Mouse (Mus musculus) naive thymus-derived CD4-positive, alpha-beta T cell, adult 2 months (primary cell): ENCODE data around the gene Yaf2.

Experiments used
- DNase-seq: peaks from one replicate; pipeline ENCODE4 v3.0.0-alpha.2; 2011; ENCODE audit warnings: low read depth

The Yaf2 gene

DNA sequence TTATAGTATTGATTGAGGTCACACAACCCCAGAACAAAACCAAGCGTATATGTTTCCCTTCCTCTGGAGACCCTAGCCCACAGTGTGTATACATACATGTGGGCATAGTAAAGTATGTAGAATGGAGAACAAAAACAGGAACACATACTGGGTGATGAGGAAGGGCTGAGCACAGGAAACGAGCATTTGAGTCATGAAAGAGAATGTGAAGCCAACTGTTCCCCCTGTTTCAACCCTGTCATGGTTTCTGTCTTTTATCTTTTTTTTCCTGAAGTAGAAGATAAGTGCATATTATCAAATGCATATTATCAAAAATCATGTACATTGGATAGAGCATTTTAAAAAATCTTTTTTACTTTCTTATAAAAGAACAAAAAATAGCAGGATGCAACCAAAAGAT, 49.1 kb downstream of the Yaf2 start:
- no peak for DNase-seq

DNA sequence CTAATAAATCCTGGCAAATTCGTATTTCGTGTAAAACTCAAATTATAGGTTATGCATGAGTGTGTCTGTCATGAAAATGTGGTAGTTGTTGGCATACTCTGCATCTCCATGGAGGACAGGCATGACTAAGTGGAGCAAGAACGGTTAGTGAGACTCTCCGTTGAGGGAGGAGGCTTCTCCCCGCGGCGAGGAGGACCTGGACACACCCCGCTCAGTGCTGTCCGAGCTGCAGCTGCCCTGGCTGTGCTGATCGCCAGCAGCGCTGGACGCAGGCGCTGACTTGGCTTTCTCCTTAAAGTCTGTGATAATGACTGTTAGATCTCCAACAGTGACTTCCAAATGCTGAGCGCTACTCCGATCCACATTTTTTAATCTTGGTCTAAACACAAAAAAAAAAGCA, 51.5 kb downstream of the Yaf2 start:
- no peak for DNase-seq

DNA sequence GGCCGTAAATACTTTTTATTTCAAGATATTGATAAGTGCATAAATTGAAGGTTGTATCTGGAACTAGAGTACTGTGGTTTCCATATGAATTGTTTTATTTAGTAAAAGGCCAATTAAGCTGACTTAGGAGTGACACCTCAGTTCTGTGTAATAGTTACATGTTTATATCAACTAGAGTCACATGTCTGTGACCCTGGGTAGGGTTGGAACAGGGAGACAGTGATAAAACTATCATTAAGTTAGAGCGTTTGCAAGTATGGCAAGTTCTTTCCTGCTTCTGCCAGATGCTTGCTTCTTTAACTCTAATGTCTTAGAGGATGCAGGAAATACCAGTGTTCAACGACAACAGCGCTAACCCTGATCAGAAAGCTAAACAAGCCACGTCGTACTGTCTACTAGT, 52.4 kb downstream of the Yaf2 start:
- DNase-seq, result no peak

DNA sequence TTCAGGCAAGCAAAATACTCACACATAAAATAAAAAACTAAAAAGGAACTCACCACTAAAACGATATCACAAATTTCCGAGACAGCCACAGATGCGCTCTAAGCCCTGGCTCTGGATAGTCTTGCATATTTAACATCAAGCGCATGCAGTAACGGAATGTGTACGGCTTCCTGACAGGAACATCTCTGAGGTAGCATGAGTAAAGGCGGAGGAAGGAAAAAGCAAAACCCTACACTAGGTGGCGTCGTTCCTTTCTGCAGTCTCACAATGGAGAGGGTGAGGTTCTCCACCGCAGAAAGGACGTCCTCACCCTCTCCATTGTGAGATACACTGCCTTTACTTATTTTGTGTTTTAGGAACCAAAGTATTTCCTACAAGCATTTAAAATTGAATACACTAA, 53.4 kb downstream of the Yaf2 start:
- peak; percentile 45 for DNase-seq

DNA sequence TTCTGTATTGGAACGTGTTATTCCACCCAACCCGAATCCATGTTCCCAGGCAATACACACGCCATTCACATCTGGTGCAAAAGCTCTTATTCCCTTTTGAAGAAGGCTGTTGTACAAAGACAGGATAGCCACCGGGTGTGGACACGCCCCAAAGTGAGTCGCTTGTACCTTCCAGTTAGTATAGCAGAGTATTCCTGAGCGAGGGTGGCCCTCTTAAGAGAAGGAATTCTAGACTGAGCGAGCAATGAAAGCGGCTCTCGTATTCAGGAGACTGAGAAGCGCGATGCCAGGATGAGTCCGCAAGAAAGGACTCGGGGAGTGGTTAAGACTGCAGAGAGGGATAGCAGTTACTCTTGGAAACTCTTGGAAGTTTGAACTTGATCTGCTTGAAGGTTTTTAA, 60.5 kb downstream of the Yaf2 start:
- DNase-seq, result no peak

DNA sequence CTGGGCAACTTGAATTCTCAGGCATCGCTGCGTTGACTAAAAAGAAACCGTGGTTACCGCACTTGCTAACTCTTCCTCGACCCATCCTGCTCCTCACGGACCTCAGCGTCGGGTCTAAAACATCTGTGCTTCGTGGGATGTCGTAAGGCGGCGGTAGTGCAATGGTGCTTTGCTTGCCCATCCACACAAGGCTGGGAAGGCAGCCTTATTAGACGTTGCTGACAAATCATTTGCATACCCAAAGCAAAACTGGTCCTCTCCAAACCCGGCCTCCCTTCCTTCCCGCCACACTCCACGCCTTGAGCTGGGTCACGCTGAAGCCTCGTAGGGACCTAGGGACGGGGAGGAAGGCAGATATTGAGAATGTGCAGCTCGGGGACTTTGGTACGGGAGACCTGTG, 61.1 kb downstream of the Yaf2 start:
- DNase-seq, result no peak

DNA sequence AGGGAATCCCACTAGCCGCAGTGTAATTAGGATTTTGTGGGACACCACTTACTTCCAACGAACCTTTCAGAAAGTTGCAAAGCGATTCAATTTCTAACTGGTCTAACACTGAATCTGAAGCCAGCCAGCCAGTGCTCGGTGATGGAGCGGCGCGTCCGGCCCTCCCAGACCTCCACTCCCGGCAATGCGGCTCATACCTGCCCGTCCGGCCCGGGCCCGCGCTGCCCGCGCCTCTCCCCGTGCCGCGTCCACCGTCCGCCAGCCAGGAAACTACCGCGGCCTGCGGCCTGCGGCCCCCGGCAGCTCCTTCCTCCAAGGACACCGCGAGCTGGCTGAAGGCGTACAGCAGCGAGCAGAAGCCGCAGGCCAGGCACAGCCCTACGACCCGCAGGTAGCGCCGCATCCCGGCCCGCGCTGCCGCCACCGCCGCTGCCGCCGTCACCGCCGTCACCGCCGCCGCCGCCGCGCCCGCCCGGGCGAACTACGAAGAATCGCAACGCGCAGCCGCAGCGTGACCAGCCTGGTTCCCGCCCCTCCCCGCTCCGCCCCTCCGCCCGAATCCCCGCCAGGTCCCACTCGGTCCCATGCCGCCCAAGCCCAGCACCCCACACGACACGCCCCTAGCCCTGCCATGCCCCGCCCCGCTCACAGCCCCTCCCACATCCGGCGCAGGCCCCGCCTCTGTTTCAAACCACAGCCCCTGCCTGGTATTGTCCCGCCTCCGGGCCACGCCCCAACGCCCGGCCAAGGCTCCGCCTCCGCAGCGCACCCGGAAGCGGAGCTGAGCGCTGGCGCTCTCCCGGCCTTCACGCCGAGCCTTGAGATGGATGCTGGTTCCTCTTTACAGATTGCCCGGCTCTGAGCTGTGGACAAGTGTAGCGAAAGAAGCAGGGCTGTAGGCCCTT, 61.8 kb downstream of the Yaf2 start, which contains the start of gene Gxylt1:
Gene Gxylt1 (minus strand): TSS at position 501 of the 905 bp plus-strand sequence.
- peak; percentile 98 for DNase-seq

DNA sequence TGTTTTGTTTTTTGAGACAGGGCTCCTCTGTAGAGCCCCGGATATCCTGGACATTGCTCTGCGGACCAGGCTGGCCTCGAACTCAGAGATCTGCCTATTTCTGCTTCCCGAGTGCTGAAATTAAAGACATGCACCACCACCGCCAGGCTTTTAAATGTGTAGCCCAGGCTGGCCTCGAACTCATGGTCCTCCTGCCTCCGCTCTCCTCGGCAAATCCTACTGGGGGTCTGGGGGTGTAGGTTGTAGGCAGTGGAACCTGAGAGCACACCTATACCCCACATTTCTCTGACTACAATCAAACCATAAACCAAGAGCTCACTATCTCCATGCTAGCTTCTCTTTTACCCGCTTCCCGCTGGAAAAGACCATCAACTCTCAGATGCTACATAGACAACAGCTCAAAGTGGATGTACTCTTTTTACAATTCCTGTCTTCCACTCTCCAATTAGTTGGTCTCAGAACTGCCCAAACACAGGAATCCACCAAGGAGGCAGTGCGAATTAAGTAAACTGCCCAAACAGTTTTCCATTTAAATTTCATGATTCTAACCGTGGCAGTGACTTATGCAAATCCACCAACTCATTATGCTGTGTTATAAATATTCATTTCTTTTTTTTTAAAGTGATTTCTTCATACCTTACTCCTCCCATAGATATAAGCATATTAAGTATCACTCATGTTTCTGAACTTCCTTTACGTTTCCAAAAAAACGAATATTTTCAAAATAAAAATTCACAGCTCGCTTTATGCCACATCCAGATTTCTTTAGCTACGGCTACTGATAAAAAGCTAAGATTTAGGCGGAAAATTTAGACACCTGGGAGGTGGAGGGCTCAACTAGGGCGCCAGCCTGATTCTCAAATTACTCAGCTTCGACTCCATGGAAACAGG, 62.7 kb downstream of the Yaf2 start:
- peak; percentile 19 for DNase-seq

DNA sequence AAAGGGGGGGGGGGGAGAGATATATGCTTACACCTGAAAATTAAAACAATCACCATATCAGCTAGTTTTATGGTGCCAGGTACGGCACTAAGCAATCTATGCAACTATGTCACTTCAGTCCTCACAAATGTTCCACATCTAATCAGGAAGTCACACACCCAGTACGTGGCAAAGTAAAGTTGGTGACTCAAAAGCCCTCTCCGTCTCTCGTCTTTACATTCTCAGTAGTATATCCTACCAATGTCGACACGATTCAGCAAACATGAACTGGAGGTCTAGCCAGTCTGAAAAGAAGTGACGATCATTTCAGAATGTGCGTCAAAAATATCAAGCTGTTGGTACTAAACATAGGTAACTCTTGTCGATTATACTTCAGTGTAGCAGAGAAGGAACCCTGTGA, 63.8 kb downstream of the Yaf2 start:
- peak; percentile 50 for DNase-seq

DNA sequence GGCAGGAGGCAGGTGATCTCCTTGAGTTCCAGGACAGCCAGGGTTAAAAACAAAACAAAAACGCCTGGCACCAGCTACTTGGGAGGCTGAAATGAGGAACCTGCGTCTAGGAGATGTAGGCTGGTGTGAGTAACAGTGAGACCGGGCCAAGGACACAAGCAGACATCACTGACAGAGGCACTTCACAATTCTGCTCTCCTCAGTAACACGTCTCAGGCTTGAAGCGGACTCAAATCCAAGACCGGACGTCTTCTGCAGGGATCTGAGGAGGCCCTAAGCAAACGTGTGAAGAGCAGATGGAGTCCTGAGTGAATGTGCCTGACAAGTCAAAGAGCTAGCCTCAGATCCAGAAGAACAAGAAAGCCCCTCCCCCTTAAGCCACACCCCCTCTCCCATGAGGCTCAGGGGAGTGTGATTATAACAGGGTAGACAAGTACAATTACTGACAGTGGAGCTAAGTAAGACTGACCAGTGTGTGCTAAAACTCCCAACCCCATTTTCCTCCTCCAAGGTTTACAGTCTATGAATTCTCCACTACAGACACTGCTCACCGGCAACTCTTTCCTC, 66.4 kb downstream of the Yaf2 start:
- peak; percentile 27 for DNase-seq

DNA sequence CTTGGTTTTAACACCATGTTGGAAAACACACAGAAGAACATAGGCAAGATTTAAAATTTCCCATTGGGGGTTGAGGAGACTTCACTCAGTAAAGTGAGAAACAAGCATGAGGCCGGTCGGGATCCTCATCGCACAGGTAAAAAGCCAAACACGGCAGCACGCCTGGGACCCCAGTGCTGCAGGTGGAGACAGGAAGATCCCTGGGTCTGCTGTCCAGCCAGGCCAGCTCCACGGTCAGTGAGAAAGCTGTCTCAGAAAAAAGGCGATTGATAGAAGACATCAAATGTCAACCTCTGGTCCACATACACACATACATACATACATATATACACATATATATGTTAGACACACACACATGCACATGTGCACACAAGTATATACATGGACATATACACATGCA, 67.2 kb downstream of the Yaf2 start:
- DNase-seq, result no peak

DNA sequence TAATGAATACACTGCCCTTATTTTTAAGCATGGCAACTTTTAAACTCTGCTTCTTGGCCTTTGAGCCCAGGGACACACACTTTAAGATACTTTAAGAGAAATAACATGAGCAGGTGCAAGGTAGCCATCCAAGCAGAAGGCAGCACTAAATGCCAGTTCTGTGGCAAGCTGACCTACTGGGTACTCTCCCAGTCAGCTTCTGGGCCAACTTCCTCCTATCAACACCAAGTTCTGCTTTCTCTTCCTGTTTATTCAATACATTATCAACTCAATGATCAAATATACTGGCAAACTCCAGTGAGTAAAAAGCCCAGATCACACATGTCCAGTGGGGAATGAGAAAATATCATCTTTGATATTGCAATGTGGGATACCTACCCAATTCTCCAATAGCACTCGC, 68.7 kb downstream of the Yaf2 start:
- DNase-seq, result no peak

DNA sequence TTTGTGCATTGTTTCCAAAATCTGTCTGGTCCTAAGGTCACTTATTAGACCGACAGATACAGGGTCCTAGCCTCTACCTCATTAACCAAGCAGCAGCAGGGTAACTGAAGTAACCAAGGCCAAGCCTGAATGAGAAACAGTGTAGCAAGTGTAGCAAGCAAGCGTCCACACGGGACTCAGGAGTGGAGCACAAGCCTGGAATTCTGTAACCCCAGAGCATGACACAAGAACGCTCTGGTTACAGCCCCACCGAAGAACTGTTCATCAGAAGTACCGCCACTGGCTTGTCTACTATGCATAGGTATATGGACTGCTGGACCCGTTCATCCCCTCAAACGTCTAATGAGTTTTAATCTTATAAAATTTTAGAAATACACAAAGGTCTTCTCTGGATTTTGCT, 69.3 kb downstream of the Yaf2 start:
- no peak for DNase-seq

DNA sequence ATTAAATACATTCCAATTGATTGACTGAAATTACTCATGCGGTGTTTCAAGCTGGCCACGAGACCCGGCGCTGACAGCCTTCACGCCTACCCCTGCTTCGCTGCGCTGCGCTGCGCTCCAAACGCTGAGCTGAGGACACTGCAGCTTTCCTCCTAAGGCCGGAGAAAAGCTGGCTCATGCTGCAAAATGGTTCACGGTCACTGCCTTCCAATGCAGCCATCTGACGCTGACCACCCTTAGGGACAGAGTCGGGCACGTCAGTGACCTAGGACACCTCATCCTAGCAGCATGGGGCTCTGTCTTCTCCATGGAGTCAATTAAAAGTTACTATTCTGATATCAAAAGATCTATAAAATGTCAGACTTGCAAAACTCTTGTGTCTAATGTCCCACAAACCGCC, 70.4 kb downstream of the Yaf2 start:
- DNase-seq, result no peak

DNA sequence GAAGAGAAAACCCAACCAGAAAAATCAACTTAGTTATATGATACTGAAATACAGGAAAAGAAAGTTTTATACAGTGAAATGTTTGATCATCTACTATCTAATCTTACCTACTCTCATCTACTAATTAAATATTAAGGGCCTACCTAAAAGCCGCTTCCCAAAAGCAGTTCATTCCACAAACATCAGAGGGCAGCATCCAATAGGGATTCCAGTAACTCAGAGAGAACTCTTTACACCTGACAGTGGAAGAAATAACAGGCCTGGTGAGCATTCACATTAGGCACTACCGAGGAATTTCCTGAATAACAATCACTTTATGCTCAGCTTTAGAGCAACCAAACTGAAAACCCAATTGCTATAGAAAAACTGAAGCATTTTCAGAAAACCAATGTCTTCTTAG, 71.0 kb downstream of the Yaf2 start:
- no peak for DNase-seq

DNA sequence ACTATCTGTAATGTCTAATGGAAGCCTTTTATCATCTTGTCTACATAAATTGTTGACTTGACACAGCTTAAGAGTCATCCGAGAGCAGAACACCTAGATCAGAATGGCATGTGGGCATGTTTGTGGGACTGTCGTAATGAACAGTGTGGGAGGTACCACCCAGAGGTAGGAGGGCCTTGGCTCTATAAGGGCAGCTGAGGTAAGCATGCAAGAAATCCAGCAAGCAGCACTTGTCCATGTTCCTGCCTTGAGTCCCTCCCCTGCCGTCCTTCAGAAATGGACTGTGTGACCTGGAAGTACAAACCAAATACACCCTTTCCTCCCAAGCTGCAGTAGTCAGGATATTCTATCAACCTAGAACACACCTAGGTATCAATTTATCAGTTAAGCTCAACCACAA, 71.5 kb downstream of the Yaf2 start:
- DNase-seq, result no peak

DNA sequence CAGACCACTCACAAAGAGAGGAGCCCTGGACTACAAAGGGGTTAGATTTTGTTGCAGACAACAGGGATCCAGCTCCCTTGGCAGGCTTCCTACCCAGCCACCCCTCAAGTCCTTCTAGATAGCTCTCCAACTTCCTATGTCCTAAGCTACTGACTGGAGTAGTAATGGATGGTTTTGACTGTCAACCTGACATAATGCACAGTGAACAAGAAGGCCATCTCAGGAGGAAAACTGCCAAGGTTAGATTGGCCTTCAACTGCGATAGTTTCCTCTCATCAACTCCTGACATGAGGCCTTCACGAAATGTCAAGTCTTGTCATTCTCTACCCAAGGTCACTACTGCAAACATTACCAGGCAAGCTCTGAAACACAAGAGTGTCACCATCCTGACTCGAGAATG, 72.5 kb downstream of the Yaf2 start:
- no peak for DNase-seq

DNA sequence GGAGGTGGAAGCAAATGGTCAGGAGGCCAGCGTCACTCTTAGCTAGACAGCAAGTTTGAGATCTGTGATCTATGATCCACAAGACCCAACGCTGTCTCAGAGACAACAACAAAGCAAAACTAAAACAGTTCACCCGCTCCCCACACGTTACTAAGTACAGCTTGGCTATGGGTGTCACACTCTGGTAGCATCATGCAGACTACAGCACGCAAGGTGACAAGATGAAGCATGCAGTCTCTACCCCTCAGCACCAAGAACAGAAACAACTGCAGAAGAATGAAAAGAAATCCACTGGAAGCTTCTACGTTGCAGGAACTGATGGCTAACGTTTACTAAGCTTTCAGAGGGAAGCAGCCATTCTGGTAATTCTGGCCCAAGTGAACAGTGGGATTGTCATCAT, 73.2 kb downstream of the Yaf2 start:
- DNase-seq, result no peak

DNA sequence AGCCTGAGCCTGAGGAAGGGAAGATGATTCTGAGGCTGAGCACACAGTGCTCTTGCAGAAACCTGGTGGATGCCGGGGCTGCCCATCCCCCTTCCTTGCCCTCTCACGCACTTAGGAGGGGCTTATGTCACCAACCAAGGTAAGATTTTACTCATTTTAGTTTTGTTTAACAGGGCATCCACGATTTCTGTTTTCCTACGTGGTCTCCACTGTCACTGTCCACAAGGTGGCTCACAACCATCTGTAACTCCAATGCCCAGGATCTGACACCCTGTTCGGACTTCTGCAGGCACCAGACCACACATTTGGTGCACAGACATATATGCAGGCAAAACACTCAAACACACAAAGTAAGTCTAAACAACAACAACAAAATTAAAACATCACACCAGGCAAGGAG, 73.9 kb downstream of the Yaf2 start:
- no peak for DNase-seq

DNA sequence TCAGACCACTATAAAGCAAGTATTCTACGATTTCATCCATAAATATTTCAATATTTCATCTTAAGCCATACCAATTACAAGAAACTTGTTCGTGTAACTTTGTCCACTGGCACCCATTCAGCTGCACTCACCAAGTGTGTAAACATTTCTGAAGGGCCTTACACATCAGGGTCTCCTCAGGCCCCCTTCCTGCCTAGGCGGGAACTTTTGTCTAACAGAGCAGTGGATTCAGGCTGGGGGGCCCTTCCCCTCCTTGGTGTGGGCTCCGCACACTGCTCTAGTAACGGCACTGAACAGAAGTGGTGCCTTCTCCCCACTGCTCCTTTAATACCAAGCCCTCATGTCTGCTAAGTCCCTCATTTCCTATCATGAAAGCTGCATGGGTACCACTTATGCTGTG, 74.5 kb downstream of the Yaf2 start:
- no peak for DNase-seq

DNA sequence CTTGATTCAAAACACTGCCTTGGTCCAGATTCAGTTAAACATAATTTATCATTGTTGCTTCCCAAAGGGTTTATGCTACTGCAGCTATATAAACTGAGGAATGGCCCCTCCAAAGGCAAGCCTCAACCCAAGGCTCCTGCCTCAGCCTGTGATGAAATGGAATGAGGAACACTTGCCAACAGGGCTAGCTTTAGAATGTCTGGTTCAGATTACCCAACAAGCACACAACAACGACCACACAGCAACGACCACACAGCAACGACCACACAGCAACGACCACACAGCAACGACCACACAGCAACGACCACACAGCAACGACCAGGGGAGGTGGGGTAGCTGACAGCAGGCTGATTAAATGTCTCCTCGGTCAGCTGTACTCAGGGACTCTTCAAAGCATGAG, 76.8 kb downstream of the Yaf2 start:
- DNase-seq, result no peak

DNA sequence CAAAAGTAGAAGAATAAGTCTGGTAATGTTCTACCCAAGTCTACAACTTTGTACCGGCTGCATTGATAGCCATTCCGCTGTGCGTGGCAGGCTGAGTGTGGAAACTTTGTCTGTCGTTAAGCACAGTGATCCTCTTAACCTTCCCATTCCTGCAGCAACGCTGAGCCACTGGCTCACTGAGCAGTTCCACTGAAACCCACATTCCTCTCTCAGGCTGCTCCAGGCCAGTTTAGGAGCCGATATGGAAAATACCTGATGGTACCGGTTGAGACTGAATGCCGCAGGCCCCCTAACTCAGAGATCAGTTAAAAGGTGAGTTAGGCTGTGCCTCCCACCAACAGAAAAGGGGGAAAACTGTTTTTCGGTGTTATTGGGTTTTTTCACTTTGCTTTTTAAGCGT, 81.4 kb downstream of the Yaf2 start:
- no peak for DNase-seq

DNA sequence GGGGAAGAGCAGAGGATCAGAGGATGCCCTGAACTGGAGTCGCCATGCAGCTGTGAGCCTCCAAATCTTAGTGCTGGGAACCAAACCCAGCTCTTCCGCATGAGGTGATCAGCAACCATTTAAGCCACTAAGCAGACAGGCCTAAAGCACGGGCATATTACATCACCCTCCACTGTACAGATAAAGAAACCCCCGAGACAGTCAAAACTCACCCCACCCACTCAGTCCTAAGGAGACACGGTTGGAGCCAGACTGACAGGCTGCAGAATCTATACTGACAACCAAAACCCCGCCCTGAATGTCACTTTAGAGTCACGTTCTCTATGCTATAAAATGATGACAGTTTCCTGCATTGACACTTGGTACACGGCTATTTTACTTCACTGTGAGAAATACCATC, 83.6 kb downstream of the Yaf2 start:
- no peak for DNase-seq
